Comparison of ENCODE assay signal across 22 mouse cellular contexts in the genomic region with DNA sequence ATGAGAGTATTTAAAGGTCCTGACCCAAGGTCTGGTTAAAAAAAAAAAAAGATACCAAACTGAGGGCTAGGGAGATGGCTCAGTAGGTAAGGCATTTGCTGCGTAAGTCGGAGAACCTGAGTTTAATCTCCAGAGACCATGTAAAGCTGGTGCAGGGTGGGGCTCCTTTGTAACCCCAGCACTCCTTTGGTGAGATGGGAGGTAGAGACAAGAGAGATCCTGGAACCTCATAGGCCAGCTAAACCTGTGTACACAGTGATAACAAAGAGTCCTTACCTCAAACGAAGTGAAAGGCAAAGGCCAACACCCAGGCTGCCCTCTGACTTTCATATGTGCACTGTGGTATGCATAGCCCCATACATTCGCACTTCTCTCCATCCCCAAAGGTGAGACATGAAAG.
DNase-seq lines count a peak whose midpoint lies in the region; ATAC-seq and TF ChIP-seq lines count a peak whose summit lies in the region.
"Had no signal": no experiment of that assay in that cellular context is flagged by ENCODE, and none has a peak within 500 bp of the region (broad histone marks: within the 10 kb centered on the region; RNA-seq: fewer than 3 reads in every experiment).

No protein-coding gene starts in this region.

- peaks cover 11% of the 10 kb centered on the region for H3K4me1 ChIP-seq in intestine, embryonic 14.5 days (replicated peaks; ENCODE audit: control insufficient read depth, insufficient read depth, low read length)
- H3K4me1 ChIP-seq in intestine, postnatal 0 days (replicated peaks; ENCODE audit: control insufficient read depth, insufficient read depth, low read length) = no peaks in the 10 kb centered on the region
- no peaks in the 10 kb centered on the region for H3K4me1 ChIP-seq in stomach, embryonic 15.5 days
- H3K4me1 ChIP-seq in stomach, postnatal 0 days (replicated peaks; ENCODE audit: control insufficient read depth, insufficient read depth) = no peaks in the 10 kb centered on the region
- H3K4me1 ChIP-seq: forebrain, embryonic 12.5 days had no signal

- no peak overlapping the region for H3K27ac ChIP-seq in intestine, embryonic 14.5 days (ENCODE audit: low read depth)
- H3K27ac ChIP-seq in intestine, postnatal 0 days (ENCODE audit: low read depth, low read length) = no peak overlapping the region
- H3K27ac ChIP-seq in stomach, embryonic 15.5 days = no peak overlapping the region
- H3K27ac ChIP-seq in stomach, postnatal 0 days (replicated peaks) = no peak overlapping the region
- H3K27ac ChIP-seq: embryonic facial prominence, embryonic 13.5 days; embryonic facial prominence, embryonic 15.5 days; forebrain, embryonic 10.5 days; forebrain, embryonic 12.5 days had no signal

- no peak overlapping the region for H3K4me3 ChIP-seq in intestine, embryonic 14.5 days (ENCODE audit: low read depth, low read length)
- no peak overlapping the region for H3K4me3 ChIP-seq in intestine, postnatal 0 days (ENCODE audit: low read depth, low read length)
- no peak overlapping the region for H3K4me3 ChIP-seq in stomach, embryonic 15.5 days (replicated peaks)
- H3K4me3 ChIP-seq in stomach, postnatal 0 days (ENCODE audit: low read depth, low read length) = no peak overlapping the region
- H3K4me3 ChIP-seq: embryonic facial prominence, embryonic 13.5 days; embryonic facial prominence, embryonic 15.5 days; erythroblast, embryonic 14.5 days; forebrain, embryonic 10.5 days; forebrain, embryonic 12.5 days had no signal

- H3K9me3 ChIP-seq in intestine, embryonic 14.5 days (ENCODE audit: control insufficient read depth, low read length) = no peaks in the 10 kb centered on the region
- no peaks in the 10 kb centered on the region for H3K9me3 ChIP-seq in intestine, postnatal 0 days (ENCODE audit: control insufficient read depth)
- no peaks in the 10 kb centered on the region for H3K9me3 ChIP-seq in stomach, embryonic 15.5 days
- H3K9me3 ChIP-seq in stomach, postnatal 0 days (ENCODE audit: control insufficient read depth, low read length) = no peaks in the 10 kb centered on the region
- H3K9me3 ChIP-seq: embryonic facial prominence, embryonic 13.5 days; embryonic facial prominence, embryonic 15.5 days; forebrain, embryonic 10.5 days; forebrain, embryonic 12.5 days had no signal

- H3K4me2 ChIP-seq in intestine, embryonic 14.5 days (ENCODE audit: low read length) = no peak overlapping the region
- H3K4me2 ChIP-seq in intestine, postnatal 0 days (replicated peaks; ENCODE audit: low read depth) = no peak overlapping the region
- H3K4me2 ChIP-seq in stomach, embryonic 15.5 days = no peak overlapping the region
- H3K4me2 ChIP-seq in stomach, postnatal 0 days (replicated peaks; ENCODE audit: low read depth) = no peak overlapping the region
- H3K4me2 ChIP-seq: embryonic facial prominence, embryonic 13.5 days; embryonic facial prominence, embryonic 15.5 days; forebrain, embryonic 12.5 days had no signal

- H3K27me3 ChIP-seq in intestine, embryonic 14.5 days (replicated peaks; ENCODE audit: control insufficient read depth, insufficient read depth, low read length) = no peaks in the 10 kb centered on the region
- no peaks in the 10 kb centered on the region for H3K27me3 ChIP-seq in intestine, postnatal 0 days (replicated peaks; ENCODE audit: control insufficient read depth, insufficient read depth, low read length)
- no peaks in the 10 kb centered on the region for H3K27me3 ChIP-seq in stomach, embryonic 15.5 days (replicated peaks)
- no peaks in the 10 kb centered on the region for H3K27me3 ChIP-seq in stomach, postnatal 0 days (ENCODE audit: control insufficient read depth, insufficient read depth, low read length)
- H3K27me3 ChIP-seq: embryonic facial prominence, embryonic 13.5 days; embryonic facial prominence, embryonic 15.5 days; forebrain, embryonic 12.5 days had no signal

- no peak overlapping the region for H3K9ac ChIP-seq in intestine, embryonic 14.5 days (ENCODE audit: low read length)
- H3K9ac ChIP-seq in intestine, postnatal 0 days (ENCODE audit: low read depth, low read length) = no peak overlapping the region
- no peak overlapping the region for H3K9ac ChIP-seq in stomach, embryonic 15.5 days
- H3K9ac ChIP-seq in stomach, postnatal 0 days (ENCODE audit: low read length) = no peak overlapping the region
- H3K9ac ChIP-seq: embryonic facial prominence, embryonic 13.5 days; embryonic facial prominence, embryonic 15.5 days; forebrain, embryonic 12.5 days had no signal

- TF ChIP-seq EP300 in stomach, postnatal 0 days (optimal IDR thresholded peaks at IDR 0.05) = no peak

- ATAC-seq in intestine, embryonic 14.5 days (replicated peaks; ENCODE audit: low FRiP score, low TSS enrichment, low read depth) = no peak
- ATAC-seq in intestine, postnatal 0 days = no peak
- peak; percentile 45; the same call in 1 of the 2 replicates for ATAC-seq in stomach, embryonic 15.5 days (ENCODE audit: insufficient read depth, low FRiP score, low read depth)
- peak; percentile 10; the same call in 1 of the 2 replicates for ATAC-seq in stomach, postnatal 0 days (ENCODE audit: low FRiP score, low TSS enrichment)
- ATAC-seq: forebrain, embryonic 14.5 days had no signal

- DNase-seq in intestine, embryonic 14.5 days (ENCODE audit: low spot score) = peak; percentile 50
- no peak for DNase-seq in stomach, postnatal 0 days (ENCODE audit: low spot score)
- DNase-seq in liver = no peak
- no peak for DNase-seq in lung, postnatal 10 days
- DNase-seq: adrenal gland, adult 2 months; adrenal gland, postnatal 10 days; adrenal gland, postnatal 25 days; cerebellum, adult 11 months; cerebellum, adult 18-20 months; cerebellum, adult 8-10 months; cerebellum, adult 9-11 months; cerebellum, postnatal 14 days; cerebellum, postnatal 36 days; embryo, embryonic 11 days had no signal

- no peak for TF ChIP-seq CTCF in intestine, postnatal 0 days (IDR thresholded peaks at IDR 0.05; ENCODE audit: low read depth)
- no peak for TF ChIP-seq CTCF in stomach, postnatal 0 days (IDR thresholded peaks at IDR 0.05; ENCODE audit: low read depth)

- H3K36me3 ChIP-seq in intestine, embryonic 14.5 days (ENCODE audit: control insufficient read depth, insufficient read depth, low read length) = no peaks in the 10 kb centered on the region
- no peaks in the 10 kb centered on the region for H3K36me3 ChIP-seq in intestine, postnatal 0 days (ENCODE audit: control insufficient read depth, insufficient read depth)
- H3K36me3 ChIP-seq in stomach, embryonic 15.5 days = no peaks in the 10 kb centered on the region
- no peaks in the 10 kb centered on the region for H3K36me3 ChIP-seq in stomach, postnatal 0 days (ENCODE audit: control insufficient read depth, insufficient read depth, low read length)
- H3K36me3 ChIP-seq: embryonic facial prominence, embryonic 13.5 days; embryonic facial prominence, embryonic 15.5 days; forebrain, embryonic 10.5 days; forebrain, embryonic 12.5 days had no signal

- WGBS in intestine, embryonic 14.5 days = 77% methylated on average over 4 of the region's 4 CpGs
- 47% methylated on average over 4 of the region's 4 CpGs for WGBS in intestine, postnatal 0 days
- 67% methylated on average over 4 of the region's 4 CpGs for WGBS in stomach, embryonic 15.5 days
- WGBS in stomach, postnatal 0 days = 36% methylated on average over 4 of the region's 4 CpGs

Comparison
In these comparisons a context has a peak if more than half of its experiments do, and no peak if none do; other contexts are left out.
1. ATAC-seq: peak in stomach, embryonic 15.5 days (single experiment) and stomach, postnatal 0 days (single experiment); none in intestine, embryonic 14.5 days (single experiment) and intestine, postnatal 0 days (single experiment).